Mouse (Mus musculus) CH12.LX (cell line): ENCODE measurements at regions not wholly inside any gene's neighbourhood (a gene's known extent, or its start where the extent isn't known, plus 50 kb on each side); places are given as distances from the start of the nearest gene placed in this dataset.

ENCODE experiments used
- DNase-seq: peaks from one replicate; pipeline ENCODE4 v3.0.0-alpha.2; 2013; ENCODE audit errors: extremely low read depth
- H3K27ac ChIP-seq: 2 replicates; pipeline ENCODE4 v1.5.1; 2012; ENCODE audit warnings: low read depth, mild to moderate bottlenecking, control low read depth, moderate library complexity; ENCODE audit not compliant: insufficient read depth
- H3K27me3 ChIP-seq: replicated peaks from 2 replicates; pipeline ENCODE3; 2012; ENCODE audit warnings: inconsistent platforms
- H3K36me3 ChIP-seq, 2 experiments: replicated peaks in 1 of 2; 2 replicates each; pipeline versions ENCODE3 to v1.6.1; 2012; ENCODE audit warnings: inconsistent platforms in 1 of 2, low read length in 1 of 2, mild to moderate bottlenecking in 1 of 2, mixed read lengths in 1 of 2, moderate library complexity in 1 of 2; ENCODE audit not compliant: control insufficient read depth in 1 of 2, insufficient read depth in 1 of 2
- H3K4me1 ChIP-seq, 2 experiments: 2 replicates each; pipeline ENCODE4 v1.6.1; 2012; ENCODE audit warnings: inconsistent platforms in 1 of 2, moderate library complexity in 1 of 2; ENCODE audit not compliant: insufficient read depth in 2 of 2, control insufficient read depth in 1 of 2
- H3K4me2 ChIP-seq: 2 replicates; pipeline ENCODE4 v1.6.1; 2012; ENCODE audit warnings: low read depth, mild to moderate bottlenecking, control low read depth; ENCODE audit not compliant: poor library complexity, insufficient read depth, severe bottlenecking
- H3K4me3 ChIP-seq, 3 experiments: fragments of 150-350 bp in 1 of 3; sonication (generic) in 1 of 3; replicated peaks in 1 of 3; 2 replicates each; pipeline versions ENCODE3 to v1.5.1; 2011 to 2012; ENCODE audit warnings: low read depth in 2 of 3, low read length in 2 of 3, mild to moderate bottlenecking in 2 of 3, moderate library complexity in 2 of 3, control low read depth in 1 of 3, improper control_type of control experiment in 1 of 3, inconsistent platforms in 1 of 3, mixed read lengths in 1 of 3; ENCODE audit not compliant: poor library complexity in 1 of 3
- H3K79me2 ChIP-seq: replicated peaks from 2 replicates; pipeline ENCODE4 v1.6.1; 2012; ENCODE audit warnings: mild to moderate bottlenecking, moderate library complexity; ENCODE audit not compliant: control insufficient read depth, poor library complexity, insufficient read depth, severe bottlenecking; ENCODE audit errors: extremely low read depth
- H3K9ac ChIP-seq: 2 replicates; pipeline ENCODE4 v1.6.1; 2012; ENCODE audit warnings: low read depth, mild to moderate bottlenecking, control low read depth, moderate library complexity; ENCODE audit not compliant: insufficient read depth
- H3K9me3 ChIP-seq: replicated peaks from 2 replicates; pipeline ENCODE3; 2012; ENCODE audit warnings: low read length, inconsistent platforms, mixed read lengths
- CHD2 ChIP-seq: IDR thresholded peaks from 2 replicates; pipeline ENCODE4 v1.6.1; 2011; ENCODE audit warnings: low read length, improper control_type of control experiment
- CTCF ChIP-seq, 2 experiments: IDR thresholded peaks in 1 of 2; conservative IDR thresholded peaks in 1 of 2; 2 replicates each; pipeline ENCODE4 v1.5.1; 2011 to 2012; ENCODE audit warnings: low read depth in 2 of 2, low read length in 2 of 2, improper control_type of control experiment in 1 of 2, inconsistent platforms in 1 of 2, mild to moderate bottlenecking in 1 of 2, moderate library complexity in 1 of 2
- E2F4 ChIP-seq: IDR thresholded peaks from 2 replicates; pipeline ENCODE4 v1.6.1; 2011; ENCODE audit warnings: low read depth, low read length, improper control_type of control experiment; ENCODE audit not compliant: insufficient replicate concordance
- EP300 ChIP-seq: IDR thresholded peaks from 2 replicates; pipeline ENCODE4 v1.6.1; 2011; ENCODE audit warnings: low read length, improper control_type of control experiment
- HCFC1 ChIP-seq: IDR thresholded peaks from 2 replicates; pipeline ENCODE4 v1.6.1; 2012; ENCODE audit warnings: low read depth, mild to moderate bottlenecking, inconsistent platforms, low read length, improper control_type of control experiment
- JUN ChIP-seq: IDR thresholded peaks from 2 replicates; pipeline ENCODE4 v1.6.1; 2011; ENCODE audit warnings: low read depth, mild to moderate bottlenecking, low read length, improper control_type of control experiment, moderate library complexity; ENCODE audit not compliant: insufficient read depth
- JUND ChIP-seq: conservative IDR thresholded peaks from 2 replicates; pipeline ENCODE4 v1.6.1; 2011; ENCODE audit warnings: low read depth, low read length, improper control_type of control experiment
- MAX ChIP-seq: IDR thresholded peaks from 2 replicates; pipeline ENCODE4 v1.6.1; 2011; ENCODE audit warnings: low read length, improper control_type of control experiment
- MEF2A ChIP-seq: IDR thresholded peaks from 2 replicates; pipeline ENCODE4 v1.6.1; 2014; ENCODE audit warnings: low read depth, mild to moderate bottlenecking, inconsistent platforms, low read length, improper control_type of control experiment, borderline replicate concordance
- PAX5 ChIP-seq: IDR thresholded peaks from 2 replicates; pipeline ENCODE4 v1.6.1; 2012; ENCODE audit warnings: low read length, inconsistent platforms, mixed read lengths
- RAD21 ChIP-seq: IDR thresholded peaks from 2 replicates; pipeline ENCODE4 v1.6.1; 2011; ENCODE audit warnings: low read depth, mild to moderate bottlenecking, low read length, improper control_type of control experiment, moderate library complexity
- TBP ChIP-seq: conservative IDR thresholded peaks from 2 replicates; pipeline ENCODE4 v1.6.1; 2011; ENCODE audit warnings: low read depth, low read length, improper control_type of control experiment
- UBTF ChIP-seq: IDR thresholded peaks from 2 replicates; pipeline ENCODE4 v1.6.1; 2012; ENCODE audit warnings: low read depth, mild to moderate bottlenecking, inconsistent platforms, low read length, improper control_type of control experiment, moderate library complexity
- USF1 ChIP-seq: IDR thresholded peaks from 2 replicates; pipeline ENCODE4 v1.6.1; 2014; ENCODE audit warnings: low read depth, mild to moderate bottlenecking, inconsistent platforms, low read length, improper control_type of control experiment
- USF2 ChIP-seq: conservative IDR thresholded peaks from 2 replicates; pipeline ENCODE4 v1.6.1; 2011; ENCODE audit warnings: low read depth, low read length, improper control_type of control experiment
- ZMIZ1 ChIP-seq: IDR thresholded peaks from 2 replicates; pipeline ENCODE4 v1.6.1; 2012; ENCODE audit warnings: low read depth, mild to moderate bottlenecking, inconsistent platforms, low read length, improper control_type of control experiment
- dilution Hi-C: fragments of 300-500 bp; cut with MboI; formaldehyde crosslinking; loops from 2 replicates; pipeline ENCODE4 v1.14.3; 2020; ENCODE audit warnings: low sequenced_read_pairs; ENCODE audit not compliant: extremely low pct_unique_long_range_greater_than_20kb, extremely low pct_ligation_motif_present
- in situ Hi-C: fragments of 300-500 bp; cut with MboI; formaldehyde crosslinking; loops from 3 replicates; pipeline ENCODE4 v1.14.3; 2019; ENCODE audit warnings: low sequenced_read_pairs, low pct_ligation_motif_present, low pct_unique_long_range_greater_than_20kb, mixed read lengths

DNA sequence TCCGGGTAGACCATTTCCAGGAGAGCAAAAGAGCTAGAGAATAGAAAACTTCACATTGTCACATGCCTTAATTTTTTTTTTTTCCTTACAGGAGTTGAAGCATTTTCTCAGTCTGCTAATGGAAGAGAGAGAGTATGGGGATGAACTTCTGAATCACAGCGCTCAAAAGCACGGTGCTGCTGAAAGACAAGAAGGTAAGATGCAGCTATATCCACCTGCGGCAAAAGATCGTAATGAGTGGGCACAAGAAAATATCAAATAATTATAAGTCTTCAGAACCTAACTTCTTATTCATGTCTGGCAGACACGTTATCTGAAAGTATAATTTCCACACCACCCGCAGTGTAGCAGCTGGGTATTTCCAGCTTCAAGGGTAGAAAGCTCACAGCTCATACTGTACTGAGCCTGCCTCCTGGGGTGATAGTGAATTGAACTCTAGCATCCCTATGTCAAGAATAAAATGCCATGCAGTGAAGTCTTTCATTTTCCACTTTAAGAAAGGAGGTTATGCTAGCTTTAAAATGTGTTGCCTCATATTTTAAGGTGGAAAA lies 87.9 kb upstream of the A730009L09Rik start:
- Histone ChIP-seq H3K9ac (no peak overlapping the region), H3K27me3 (no peaks in the 10 kb centered on the region), H3K36me3 (no peaks in the 10 kb centered on the region), H3K4me1 (no peaks in the 10 kb centered on the region), H3K9me3 (no peaks in the 10 kb centered on the region), H3K27ac (no peak overlapping the region), H3K4me2 (no peak overlapping the region), H3K79me2 (no peaks in the 10 kb centered on the region), H3K4me3 (no peak overlapping the region)
- TF ChIP-seq JUND (no peak), CTCF (conservative IDR thresholded peaks at IDR 0.05 in 1 of 2, IDR thresholded peaks at IDR 0.05 in 1 of 2; ENCODE audit: low read depth in 2 of 2, low read length in 2 of 2) (no peak), HCFC1 (no peak), MAX (no peak), TBP (no peak), PAX5 (no peak), USF1 (no peak), ZMIZ1 (no peak), USF2 (no peak), EP300 (no peak), CHD2 (no peak)
- no peak for DNase-seq
- in situ Hi-C loops (no loop called here), dilution Hi-C loops (no loop called here)

DNA sequence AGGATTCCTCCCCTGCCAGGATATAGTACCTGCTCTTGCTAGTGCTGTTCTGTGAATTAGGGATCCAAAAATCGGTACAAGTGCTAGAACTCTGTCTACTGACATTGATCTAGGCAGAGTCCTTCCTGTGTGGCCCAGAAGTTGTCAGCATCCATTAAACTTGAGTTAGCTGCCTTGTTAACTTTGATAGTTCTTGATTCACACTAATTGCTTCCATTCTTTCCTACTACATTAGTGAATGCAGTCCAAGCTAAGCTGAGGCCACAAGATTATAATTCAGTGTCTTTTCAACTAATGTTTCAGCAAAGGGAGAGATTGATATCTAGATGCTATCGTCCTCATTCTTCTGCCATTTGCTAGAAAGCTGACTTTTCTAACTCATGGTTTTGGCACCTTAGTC lies 58.3 kb upstream of the A730009L09Rik start:
- dilution Hi-C loops = no loop called here
- Histone ChIP-seq H3K9ac (no peak overlapping the region), H3K4me1 (no peaks in the 10 kb centered on the region), H3K4me3 (no peak overlapping the region), H3K27ac (no peak overlapping the region), H3K27me3 (no peaks in the 10 kb centered on the region), H3K4me2 (no peak overlapping the region), H3K36me3 (no peaks in the 10 kb centered on the region), H3K9me3 (no peaks in the 10 kb centered on the region), H3K79me2 (no peaks in the 10 kb centered on the region)
- in situ Hi-C loops = no loop called here
- DNase-seq = no peak
- TF ChIP-seq MEF2A (no peak), CTCF (conservative IDR thresholded peaks at IDR 0.05 in 1 of 2, IDR thresholded peaks at IDR 0.05 in 1 of 2; ENCODE audit: low read depth in 2 of 2, low read length in 2 of 2) (no peak), UBTF (no peak), RAD21 (no peak), E2F4 (no peak), JUN (no peak)
